Mouse (Mus musculus) adrenal gland (tissue): ENCODE measurements around the gene Sema3c.
"Not testable (repeated sequence)": the region's sequence is repeated elsewhere in the genome, so short reads cannot be mapped to it uniquely, and the experiment has no call there.

Source experiments
- intact Hi-C: fragments of 180-260 bp; cut with DNase I; formaldehyde crosslinking; loops from one replicate; pipeline ENCODE4 v1.15.1; 2025
- long read RNA-seq, 2 experiments: library from polyadenylated mRNA; unstranded; transcript quantifications; one replicate each; pipeline ENCODE4 v2.0.0; 2020; ENCODE audit warnings: borderline replicate concordance in 1 of 2; ENCODE audit not compliant: insufficient replicate concordance in 1 of 2

Sema3c gene
- long read RNA-seq, experiment 1, partial matches to known transcripts: 1 of 3 reads
- long read RNA-seq, experiment 1, other reads (novel, unspliced or antisense): 2 of 3 reads
- long read RNA-seq, experiment 2, partial matches to known transcripts: 2 of 2 reads
- long read RNA-seq, experiment 2, other reads (novel, unspliced or antisense): 0 of 2 reads

DNA sequence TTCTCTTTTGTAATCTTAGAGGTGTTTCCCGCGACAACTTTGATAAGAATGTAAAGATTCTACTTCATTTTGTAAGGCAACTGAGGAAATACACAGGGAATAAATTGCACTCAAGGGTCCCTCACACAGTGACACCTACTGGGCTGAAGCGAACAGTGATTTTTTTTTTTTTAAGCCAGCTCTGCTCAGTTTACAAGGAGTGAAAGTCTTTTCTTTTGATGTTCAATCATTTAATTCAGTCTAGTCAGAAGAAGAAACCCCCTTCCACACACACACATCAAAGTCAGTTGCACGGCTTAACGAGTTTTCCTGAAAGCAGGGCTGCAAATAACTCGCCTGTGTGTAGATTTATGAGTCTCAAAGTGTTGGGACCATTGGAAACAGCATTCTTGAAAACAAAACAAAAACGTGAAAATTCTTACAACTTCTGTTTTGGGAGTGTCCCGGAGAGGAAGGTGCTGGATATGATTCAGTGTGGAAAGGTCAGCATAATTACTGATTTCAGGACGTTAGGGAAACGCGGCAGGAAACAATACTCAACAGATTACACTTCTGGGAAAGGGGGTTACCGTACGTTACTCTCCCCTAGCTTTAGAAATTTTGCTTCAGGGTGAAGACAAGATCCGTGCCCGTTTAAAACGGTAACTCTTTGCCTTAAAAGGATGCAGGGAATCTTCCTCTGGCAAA, at the start of gene Sema3c:
TSS of gene Sema3c (plus strand) at position 588 of the 687 bp plus-strand sequence.
- intact Hi-C loops: loop anchor here (10.0 kb wide), 1 partner anchor 459 kb away; no protein-coding TSS in a partner anchor

- intact Hi-C loops: not testable (repeated sequence)
These were observed 42.9 kb upstream of the Sema3c start for GRCm38 (mm10) chr5:17531165-17531564.

- intact Hi-C loops: no loop called here
These were observed 30.9 kb upstream of the Sema3c start for GRCm38 (mm10) chr5:17543141-17543540.

DNA sequence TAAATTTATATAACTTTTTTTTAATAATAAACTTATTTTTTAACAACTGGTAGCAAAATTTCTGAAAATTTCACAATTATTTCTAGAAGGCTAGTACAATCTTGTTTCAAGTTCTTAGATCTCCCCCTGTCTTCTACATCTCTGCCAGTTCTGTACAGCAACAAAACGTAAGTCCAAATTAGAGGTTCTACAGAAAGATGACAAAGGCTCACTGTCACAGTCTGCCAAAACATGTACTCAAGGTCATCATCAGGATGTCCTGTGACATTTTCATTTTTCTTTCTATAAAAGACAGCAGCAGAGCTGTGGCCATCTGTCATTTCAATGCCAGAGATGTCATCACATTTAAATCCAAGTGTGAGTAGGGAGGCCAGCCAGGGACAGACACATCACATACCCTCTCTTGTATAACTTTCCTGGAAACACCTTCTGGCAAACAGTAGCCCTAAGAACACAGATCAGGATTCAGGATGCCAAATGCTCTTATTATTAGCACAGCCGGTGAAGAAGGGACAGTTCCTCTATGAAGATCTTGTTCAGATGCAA, 29.1 kb upstream of the Sema3c start:
- intact Hi-C loops: no loop called here

GRCm38 (mm10) chr5:17551693-17552092, 22.4 kb upstream of the Sema3c start:
- intact Hi-C loops: no loop called here

DNA sequence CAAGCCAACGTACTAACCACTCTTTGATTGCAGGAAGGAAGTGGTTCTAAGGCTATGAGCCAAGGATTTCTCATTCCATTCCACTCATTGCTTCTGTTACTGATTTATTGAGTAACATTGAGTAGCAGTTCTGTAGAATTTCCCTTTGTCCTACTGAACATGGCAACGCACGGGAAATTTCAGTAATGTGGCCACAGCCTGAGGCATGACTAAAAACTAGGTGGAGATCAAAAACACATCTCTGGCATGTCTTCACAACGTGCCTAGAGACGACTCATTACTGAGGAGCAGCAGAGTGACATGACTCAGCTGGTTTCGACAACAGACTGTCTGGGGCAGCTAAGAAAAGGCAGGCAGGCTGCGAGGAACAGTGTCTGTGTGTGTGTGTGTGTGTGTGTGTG, 18.0 kb upstream of the Sema3c start:
- intact Hi-C loops: no loop called here

DNA sequence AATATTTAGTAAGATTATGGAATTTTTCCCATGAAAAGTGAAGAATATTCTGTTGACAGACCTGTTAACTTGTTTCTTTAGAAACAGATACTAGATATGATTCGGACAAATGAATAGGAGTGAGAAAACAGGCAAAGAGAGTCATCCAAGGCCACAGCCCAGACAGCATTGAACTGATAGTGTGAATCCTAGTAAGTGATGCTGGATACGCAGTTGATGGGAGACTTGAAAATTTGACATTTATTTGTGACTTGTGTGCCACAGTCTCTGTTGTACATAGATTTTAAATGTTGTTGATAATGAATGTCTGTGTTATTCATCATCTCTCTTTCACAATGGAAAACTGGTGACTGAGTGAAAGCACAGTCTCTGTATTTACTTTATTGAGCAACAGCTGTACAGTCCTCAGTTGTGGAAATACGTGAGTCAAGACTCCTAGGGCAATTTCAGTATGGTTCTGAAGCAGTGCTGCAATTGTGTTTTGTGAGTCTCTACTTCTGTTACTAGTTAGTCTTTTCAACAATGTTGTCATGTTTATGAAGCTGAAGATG, 17.3 kb upstream of the Sema3c start:
- intact Hi-C loops: no loop called here

- intact Hi-C loops: loop anchor here (10.0 kb wide), 1 partner anchor 457 kb away; no protein-coding TSS in a partner anchor
These were observed 2.5 kb upstream of the Sema3c start for GRCm38 (mm10) chr5:17571571-17571970.

DNA sequence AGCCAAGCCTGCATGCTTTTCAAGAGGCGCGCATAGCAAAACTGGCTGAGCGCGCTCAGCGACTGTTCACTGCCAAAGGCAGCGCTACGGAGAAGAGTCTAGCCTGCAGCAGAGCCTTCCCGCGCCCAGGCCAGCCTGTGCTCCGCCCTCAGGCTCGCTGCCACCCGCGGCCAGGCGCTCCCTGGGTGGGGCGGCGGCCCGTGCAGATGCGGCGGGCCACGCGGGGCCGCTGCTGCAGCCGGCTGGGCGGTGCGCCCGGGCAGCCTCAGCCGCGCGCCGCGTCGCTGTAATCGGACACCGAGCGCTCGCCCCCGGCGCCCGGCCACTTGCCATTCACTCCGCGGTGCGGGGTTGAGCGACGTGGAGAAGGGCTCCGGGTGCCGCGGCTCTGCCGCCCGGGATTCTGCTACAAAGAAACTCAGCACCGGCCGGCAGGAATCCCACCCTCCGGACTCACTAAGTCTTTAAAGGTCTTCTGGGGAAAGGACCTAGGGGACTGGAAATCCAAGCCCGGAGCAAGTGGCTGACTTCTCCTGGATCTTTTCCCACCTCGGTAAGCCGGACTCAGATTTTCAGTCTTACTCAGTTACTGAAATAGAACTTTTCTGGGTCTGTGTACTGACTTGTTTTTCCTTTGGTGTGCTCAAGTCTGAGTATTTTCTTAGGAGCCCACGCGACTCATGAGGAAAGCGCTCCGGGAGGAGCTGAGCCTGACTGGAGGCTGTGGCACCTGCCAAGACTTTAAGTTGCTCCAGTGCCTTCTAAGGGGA, 517 bp downstream of the Sema3c start:
- intact Hi-C loops: loop anchor here (10.0 kb wide), 1 partner anchor 460 kb away; no protein-coding TSS in a partner anchor

DNA sequence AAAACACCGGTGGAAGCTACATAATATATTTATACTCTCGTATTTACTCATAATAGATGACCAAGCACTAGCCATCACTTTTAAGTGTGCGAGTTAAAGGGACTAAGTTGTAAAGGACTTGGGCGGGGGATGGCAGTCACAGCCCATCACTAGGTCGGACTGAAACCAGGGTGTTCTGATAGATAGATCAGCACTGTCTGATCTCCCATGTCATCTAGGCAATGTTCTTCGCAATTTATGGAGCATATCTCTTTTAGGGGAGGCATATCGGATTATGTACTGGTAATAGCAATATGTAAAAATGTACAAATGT, 1.1 kb downstream of the Sema3c start:
- intact Hi-C loops: loop anchor here (10.0 kb wide), 1 partner anchor 460 kb away; no protein-coding TSS in a partner anchor

DNA sequence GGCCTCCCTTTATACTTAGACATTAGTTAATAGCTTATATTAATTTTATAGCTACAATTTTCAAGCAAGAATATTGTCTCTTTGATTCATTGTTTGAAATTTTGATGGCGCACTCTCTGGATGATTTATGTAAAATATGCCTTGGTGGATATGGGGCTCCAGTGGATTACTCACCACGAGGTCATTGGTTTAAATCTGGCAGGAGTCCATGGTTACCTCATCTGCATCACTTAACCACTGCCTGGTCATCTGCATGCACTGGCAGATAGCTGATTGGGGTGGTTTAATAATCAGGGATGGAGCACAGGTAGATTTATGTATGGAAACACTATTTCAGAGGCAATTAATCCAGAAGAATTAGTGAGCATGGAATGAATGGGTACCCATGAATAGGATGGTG, 2.0 kb downstream of the Sema3c start:
- intact Hi-C loops: loop anchor here (10.0 kb wide), 1 partner anchor 461 kb away; no protein-coding TSS in a partner anchor

DNA sequence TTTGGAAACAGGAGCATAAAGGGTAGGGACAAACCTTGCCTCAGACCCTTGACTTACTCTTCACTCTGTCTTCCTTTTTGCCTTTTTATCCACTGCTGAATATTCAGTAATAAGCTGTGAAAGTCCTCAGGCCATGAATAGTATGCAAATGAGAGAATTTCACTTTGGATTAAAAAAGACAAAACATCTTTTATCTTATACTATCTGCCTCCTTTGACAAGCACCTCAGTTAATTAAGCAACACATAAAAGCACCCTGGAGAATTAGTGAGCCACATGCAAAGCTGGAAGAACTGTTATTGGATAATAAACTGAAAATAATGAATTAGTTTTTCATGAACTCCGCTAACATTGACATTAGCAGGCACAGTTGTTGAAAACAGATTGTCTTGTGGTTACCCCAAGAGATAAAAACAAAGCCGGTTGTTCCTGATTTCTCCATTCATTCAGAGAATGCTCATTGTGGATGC, 8.0 kb downstream of the Sema3c start:
- intact Hi-C loops: loop anchor here (5.0 kb wide), 1 partner anchor 630 kb away; no protein-coding TSS in a partner anchor

GRCm38 (mm10) chr5:17584299-17584945, 10.3 kb downstream of the Sema3c start:
- intact Hi-C loops: loop anchor here (5.0 kb wide), 1 partner anchor 632 kb away; no protein-coding TSS in a partner anchor

DNA sequence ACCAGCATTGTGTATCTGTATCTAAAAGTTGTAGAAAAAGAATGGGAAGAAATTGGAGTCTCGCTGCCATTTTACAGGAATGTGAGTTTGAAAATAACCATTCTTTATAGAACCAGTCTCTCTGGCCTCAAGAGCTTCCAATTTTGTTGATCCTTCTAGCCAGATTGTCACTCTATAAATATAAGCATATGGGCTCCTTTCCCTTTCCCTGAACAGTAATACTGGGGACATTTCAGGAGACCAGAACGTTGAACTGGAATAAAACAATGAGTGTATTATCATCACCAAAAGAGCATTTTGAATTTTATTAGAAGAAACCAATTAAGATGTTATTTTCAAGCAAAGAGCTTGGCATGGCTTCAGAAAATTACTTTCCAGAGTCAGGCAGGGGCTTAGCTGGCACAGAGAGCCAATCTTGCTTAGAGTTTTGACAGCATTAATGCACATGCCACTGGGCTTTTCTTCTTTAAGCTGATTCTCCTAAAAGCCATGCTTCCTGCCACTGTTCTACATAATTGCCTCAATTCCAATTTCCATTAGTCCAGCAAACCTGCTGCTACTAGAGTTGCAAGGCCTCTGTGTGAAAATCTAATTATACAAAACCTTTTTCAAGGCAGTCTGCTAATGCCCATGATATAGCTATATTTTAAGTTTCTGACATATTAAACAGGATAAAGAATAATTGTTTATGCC, 12.6 kb downstream of the Sema3c start:
- intact Hi-C loops: no loop called here

DNA sequence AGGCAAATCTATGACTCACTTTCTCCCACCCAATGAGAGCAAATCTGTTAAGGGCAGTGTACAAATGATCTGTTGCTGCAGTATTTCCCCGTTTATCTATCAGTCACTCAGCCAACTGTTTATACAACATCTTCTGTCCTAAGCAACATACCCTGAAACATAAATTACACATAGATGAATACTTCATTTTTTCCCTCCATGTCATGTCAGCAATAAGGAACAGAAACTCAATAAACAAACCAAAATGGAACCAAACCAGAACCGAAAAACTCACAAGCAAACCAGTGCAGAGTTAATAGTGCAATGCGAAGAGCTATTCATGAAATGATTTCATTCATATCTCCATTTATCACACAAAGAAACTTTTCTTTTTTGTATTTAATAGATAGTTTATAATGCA, 17.8 kb downstream of the Sema3c start:
- intact Hi-C loops: no loop called here

- intact Hi-C loops: no loop called here
These were observed 27.6 kb downstream of the Sema3c start for GRCm38 (mm10) chr5:17601700-17602099.

DNA sequence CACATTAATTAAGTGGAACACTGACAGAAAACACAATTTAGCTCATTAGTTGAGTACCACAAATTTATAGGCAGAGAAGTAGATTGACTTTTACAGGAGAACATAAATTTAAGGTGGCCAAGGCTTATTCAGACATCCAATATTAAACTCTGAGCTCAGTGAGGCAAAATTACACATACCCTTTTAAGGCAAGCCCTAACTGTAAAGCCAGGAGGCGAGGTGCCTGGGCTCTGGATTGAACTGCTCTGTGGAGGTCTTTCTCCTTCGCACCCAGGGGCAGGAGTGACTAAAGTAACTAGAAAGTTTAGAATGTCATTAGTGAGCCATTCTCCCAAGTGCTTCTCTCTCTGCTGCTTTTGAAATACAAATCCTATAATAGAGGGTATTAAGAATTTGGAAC, 46.5 kb downstream of the Sema3c start:
- intact Hi-C loops: no loop called here

- intact Hi-C loops: no loop called here
These were observed 48.5 kb downstream of the Sema3c start for GRCm38 (mm10) chr5:17622564-17622963.

GRCm38 (mm10) chr5:17628606-17629005, 54.5 kb downstream of the Sema3c start:
- intact Hi-C loops: no loop called here

DNA sequence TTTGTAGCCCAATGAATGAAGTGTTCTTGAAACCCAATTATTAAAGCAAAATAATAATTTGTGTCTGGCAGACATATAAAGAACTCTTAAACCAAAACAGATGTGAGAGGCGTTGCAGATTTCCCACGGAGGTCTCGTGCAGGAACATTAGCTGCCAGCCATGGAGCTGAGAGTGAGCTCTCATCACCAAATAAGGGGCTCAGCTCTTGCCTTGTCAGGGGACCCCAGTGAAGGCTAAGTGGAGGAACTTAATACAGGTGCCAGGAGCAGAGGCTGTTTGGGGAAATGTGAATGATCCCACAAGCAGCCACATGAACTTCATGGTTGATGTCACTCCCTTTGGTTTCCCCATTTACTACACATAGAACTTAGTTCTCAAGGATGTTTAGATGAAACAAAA, 55.5 kb downstream of the Sema3c start:
- intact Hi-C loops: no loop called here
